Mouse (Mus musculus): ENCODE results near the gene Epb41.

GRCm38 (mm10) chr4:132034242-132034641 is 40.9 kb downstream of the Epb41 start:
- TF ChIP-seq CTCF (IDR thresholded peaks at IDR 0.05; ENCODE audit: low read depth, low read length) (no peak), GATA1 (IDR thresholded peaks at IDR 0.05; ENCODE audit: borderline replicate concordance, low read length) (no peak)
